Mouse (Mus musculus) cortical plate, adult 2 months (tissue): ENCODE data around the gene Gm10959.

Experiments used
- CTCF ChIP-seq: fragments of 200-500 bp; IDR thresholded peaks from 2 replicates; pipeline ENCODE4 v1.5.1; 2011; ENCODE audit warnings: mild to moderate bottlenecking, control low read depth, low read length; ENCODE audit not compliant: insufficient read depth; ENCODE audit errors: extremely low read depth
- POLR2A ChIP-seq: fragments of 200-500 bp; IDR thresholded peaks from 2 replicates; pipeline ENCODE4 v1.6.1; 2011; ENCODE audit warnings: mild to moderate bottlenecking, low read length, control low read depth; ENCODE audit not compliant: insufficient read depth; ENCODE audit errors: extremely low read depth

DNA sequence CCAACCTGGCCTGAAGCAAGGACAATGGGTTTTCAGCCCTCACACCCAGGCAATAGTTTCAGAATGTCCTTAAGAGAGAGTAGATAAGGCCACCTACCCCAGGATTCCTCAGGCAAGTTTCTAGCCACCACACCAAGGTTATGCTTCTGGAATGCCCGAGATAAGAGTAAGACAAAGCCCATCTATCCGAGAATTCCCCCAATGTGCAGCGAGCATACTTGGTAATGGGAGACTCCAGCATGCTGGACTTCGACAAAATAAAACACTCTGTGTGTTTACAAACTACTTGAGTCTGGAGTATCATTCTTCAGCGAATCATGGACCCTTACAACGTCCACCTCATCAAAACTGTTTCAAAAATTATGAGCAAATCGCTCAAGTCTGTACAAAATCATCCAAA is 4.0 kb upstream of the Gm10959 start:
- no peak for TF ChIP-seq CTCF
- no peak for TF ChIP-seq POLR2A
